Mouse (Mus musculus): Measurements from ENCODE around the gene Egfl8. TPM values are rescaled to one million over a fixed set of nuclear protein-coding genes. Genes with fewer than 3 reads are reported as not detected.
A peak's percentile ranks its signal among the peaks of the same experiment; 100 is the strongest.

Egfl8 gene
- total RNA-seq, 2 experiments from 2014 or later = 2.5 to 3.4 TPM

GRCm38 (mm10) chr17:34648141-34648890 is 32.5 kb upstream of the Egfl8 start:
- no peak for DNase-seq

GRCm38 (mm10) chr17:34646906-34647787 is 31.4 kb upstream of the Egfl8 start, which contains the start of gene Atf6b:
TSS of gene Atf6b (plus strand) at chr17:34647146.
- DNase-seq = peak; percentile 95

DNA sequence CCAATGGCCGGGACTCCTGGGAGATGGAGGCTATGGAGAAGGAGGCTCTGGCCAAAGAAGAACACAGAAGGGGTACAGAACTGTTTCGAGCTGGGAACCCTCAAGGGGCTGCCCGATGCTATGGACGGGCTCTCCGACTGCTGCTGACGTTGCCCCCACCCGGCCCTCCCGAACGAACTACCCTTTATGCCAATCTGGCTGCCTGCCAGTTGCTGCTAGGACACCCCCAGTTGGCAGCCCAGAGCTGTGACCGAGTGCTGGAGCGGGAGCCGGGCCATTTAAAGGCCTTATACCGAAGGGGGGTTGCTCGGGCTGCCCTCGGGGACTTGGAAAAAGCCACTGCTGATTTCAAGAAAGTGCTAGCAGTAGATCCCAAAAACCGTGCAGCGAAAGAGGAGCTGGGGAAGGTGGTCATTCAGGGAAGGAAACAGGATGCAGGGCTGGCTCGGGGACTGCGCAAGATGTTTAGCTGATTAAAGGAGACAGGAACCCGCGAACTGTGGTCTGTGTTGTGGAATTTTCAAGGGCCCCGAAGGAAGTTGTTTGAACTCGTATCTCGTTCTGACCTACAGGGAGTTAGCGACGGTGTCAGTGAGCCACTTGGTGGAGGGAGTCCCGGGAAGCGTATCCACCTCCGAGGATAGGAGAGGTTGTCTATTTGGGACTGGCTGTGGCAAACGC is 30.2 kb upstream of the Egfl8 start:
- DNase-seq = no peak

- no peak for DNase-seq
These were observed 29.6 kb upstream of the Egfl8 start for GRCm38 (mm10) chr17:34645256-34645829.

GRCm38 (mm10) chr17:34644608-34645007 is 28.8 kb upstream of the Egfl8 start, which contains the start of gene Fkbpl:
TSS of gene Fkbpl (plus strand) at chr17:34644764.
- DNase-seq = peak; percentile 97

GRCm38 (mm10) chr17:34643944-34644343 is 28.2 kb upstream of the Egfl8 start:
- DNase-seq = no peak

DNA sequence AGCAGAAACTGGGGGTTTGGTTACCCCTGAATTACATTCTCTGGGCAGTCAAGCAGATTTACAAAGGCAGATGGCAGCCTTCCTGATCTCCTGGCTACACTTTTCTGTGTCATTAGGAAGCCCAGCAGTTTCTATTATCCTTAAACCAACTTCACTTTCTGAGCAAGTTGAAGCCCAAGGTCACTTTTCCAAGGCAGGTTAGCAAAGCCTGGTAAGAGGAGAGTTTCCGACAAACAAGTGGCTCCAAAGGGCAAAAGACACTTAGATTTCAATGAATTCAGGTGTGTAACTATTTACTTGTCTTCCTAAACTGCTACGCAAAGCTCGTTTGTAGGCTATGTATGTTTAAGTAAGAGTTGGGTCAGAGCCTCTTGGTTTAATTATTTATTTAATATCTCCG is 27.6 kb upstream of the Egfl8 start:
- DNase-seq = no peak

DNA sequence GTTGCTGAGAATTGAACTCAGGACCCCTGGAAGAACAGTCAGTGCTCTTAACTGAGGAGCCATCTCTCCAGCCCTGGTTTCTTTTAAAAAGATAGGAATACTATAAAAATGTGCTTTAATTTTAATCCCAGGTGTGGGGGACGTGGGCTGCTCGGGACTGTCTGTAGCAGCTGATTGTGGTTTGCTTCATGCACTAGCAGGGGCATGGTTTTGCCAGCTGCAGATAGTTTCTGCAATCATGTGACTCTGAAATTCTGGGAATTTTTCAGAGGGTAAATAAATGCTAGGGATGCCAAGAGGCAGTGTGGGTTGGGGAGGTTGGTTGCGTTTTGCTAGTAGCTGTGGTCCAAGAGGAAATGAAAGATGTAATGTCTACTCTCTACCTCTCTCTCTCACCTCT is 26.2 kb upstream of the Egfl8 start:
- no peak for DNase-seq

DNA sequence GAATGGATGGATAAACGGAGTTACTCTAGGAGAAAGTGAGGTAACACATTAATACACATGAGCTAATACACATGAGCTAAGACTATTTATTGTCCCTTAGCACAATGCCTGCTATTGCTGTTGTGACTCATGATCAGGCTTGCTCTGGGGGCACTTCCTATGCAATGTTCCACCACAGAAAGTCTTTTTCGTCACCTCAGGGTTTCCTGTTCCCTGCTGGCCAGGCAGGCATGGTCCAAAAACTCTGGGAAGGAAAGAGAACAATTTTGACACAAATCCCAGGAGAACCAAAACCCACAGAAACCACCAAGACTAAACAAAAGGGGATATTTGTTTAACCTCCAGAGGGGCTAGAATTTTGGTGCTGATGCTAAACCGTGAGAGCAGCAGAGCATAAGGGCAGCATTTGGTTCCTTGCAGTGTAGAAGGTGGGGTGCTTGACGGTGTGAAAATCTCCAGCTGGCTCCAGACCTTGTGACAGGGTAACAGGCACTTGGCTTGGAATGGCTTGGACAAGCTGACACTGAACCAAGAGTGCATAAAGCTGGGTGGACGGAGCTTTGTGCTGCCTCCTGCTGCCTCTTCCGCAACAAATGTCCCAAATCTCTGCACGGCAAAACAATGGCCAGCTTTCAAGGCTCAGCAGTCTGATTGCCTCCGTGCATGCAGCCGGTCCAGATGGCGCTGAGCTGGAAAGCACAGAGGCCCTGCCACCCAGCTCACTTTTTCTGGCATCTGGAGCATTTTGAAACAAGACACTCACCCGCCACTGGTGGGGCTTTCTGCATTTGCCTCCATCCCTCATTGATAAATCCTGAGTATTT is 25.2 kb upstream of the Egfl8 start:
- DNase-seq = peak; percentile 62

DNA sequence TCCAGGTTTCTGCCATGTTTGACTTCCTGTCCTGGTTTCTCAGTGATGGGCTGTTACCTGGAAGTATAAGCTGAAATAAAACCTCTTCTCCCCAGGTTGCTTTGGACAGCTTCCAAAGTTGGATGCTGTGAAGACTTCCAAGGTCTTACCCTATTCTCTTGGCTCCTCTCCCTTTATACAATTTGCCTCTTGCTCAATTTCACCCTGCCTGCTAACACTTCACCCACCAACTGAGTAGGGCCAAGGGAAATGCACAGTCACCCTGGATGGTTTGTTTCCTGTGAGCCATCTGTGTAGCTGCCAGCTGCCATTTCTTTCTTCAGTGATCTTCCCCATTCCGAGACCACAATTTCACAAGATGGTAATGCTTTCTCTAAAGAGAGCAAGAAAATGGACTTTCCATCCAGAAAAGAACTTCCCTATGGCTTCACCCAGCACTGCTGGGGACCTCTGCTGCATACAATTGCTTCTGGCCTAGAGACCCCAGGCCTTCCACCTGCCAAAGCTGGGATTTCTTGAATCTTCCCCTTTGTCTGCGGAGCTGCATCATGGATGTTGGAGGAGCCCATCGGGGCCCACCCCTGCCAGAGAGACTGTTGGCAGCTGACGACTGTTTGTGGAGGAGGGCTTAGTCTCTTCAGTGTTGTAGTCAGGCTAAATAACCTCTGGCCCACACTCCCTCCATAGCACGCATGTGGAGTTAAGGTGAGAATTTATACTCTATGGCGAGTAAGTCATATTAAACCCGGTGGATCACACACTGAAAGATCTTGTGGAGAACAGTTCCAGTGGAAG is 23.9 kb upstream of the Egfl8 start:
- DNase-seq = no peak

- no peak for DNase-seq
These were observed 21.7 kb upstream of the Egfl8 start for GRCm38 (mm10) chr17:34637459-34637858.

GRCm38 (mm10) chr17:34635671-34636070 is 19.9 kb upstream of the Egfl8 start:
- no peak for DNase-seq

DNA sequence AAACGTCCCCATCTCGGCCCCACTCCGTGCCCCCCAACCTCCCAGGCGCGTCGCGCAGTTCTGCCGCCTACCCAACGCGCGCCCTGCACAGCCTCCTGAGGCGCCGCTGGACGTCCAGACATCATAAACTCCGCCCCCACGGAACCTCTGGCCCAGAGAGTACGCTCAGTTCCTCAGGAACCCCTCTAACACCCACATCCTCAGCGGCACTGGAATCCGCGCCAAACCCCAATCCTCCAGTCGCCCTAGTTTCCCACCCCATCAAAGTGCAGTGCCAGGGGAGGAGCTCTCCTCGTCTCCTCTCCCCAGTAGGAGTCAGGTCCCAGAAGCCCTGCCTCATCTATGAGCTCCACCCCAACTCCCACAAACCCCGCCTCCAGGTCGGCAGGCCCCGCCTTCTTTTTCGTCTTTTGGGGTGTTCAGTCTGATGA is 16.5 kb upstream of the Egfl8 start:
- DNase-seq = peak; percentile 74

GRCm38 (mm10) chr17:34631647-34632046 is 15.9 kb upstream of the Egfl8 start:
- DNase-seq = no peak

DNA sequence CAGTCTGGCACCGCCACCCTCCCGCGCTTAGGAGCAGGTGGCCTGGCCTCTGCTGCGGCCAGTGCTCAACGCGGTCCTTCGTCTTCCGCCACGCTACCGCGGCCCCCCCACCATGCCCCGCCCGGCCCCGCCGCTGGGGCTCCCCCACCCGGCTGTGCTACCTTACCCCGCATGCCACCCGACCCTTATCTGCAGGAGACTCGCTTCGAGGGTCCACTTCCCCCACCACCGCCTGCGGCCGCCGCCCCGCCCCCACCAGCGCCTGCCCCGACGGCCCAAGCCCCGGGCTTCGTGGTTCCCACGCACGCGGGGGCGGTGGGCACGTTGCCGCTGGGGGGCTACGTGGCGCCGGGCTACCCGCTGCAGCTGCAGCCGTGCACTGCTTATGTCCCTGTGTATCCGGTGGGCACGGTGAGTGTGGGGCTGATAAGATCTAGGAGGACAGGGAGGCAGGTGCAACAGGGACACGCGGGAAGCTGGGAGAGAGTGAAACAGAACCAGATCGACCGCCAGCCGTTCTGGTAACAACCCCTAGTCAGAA is 15.1 kb upstream of the Egfl8 start:
- no peak for DNase-seq

GRCm38 (mm10) chr17:34629796-34630603 is 14.2 kb upstream of the Egfl8 start:
- DNase-seq = no peak

- DNase-seq = no peak
These were observed 13.5 kb upstream of the Egfl8 start, which contains the start of gene Prrt1 for GRCm38 (mm10) chr17:34629221-34629751. TSS of gene Prrt1 (plus strand) at chr17:34629533.

- no peak for DNase-seq
These were observed 12.8 kb upstream of the Egfl8 start for GRCm38 (mm10) chr17:34628644-34628967.

DNA sequence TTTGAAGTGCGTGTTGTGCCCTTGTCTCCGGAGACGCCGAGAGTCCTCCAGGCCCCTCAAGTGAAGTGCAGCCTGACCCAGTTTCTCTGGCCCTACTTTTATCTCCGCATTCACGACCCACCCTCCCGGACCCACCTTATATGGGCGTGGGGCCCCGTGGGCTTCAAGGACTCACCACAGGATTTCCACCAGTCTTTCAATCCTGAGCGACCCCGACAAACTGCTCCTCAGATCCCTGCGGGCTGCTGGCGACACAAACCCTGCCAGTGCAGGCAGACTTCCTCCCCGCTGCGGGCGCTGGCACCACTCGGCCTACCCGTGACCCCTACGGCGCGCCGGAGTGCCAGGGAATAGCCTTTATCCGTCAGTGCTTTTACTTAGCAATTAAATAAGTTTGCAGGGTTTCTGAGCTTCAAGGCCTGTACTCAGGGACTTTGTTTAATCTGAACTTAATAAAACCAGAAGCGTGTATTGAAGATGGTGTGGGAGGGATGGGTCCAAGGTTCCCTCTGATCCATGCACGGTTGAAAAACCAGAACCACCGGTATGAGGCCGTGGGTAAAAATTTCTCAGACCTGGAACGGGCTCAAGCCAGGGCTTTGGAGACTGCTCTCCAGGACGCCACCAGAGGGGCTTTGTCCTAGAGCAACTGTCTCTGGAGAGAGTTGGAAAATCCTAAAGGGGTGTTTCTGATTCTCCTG is 12.3 kb upstream of the Egfl8 start, which contains the start of gene Ppt2:
Gene Ppt2 (minus strand): TSS at position 568 of the 701 bp plus-strand sequence.
- peak; percentile 62 for DNase-seq

Data from heart, postnatal 4 days (tissue).